Mouse (Mus musculus) olfactory bulb, adult 2 months (tissue): ENCODE results near the gene D630045J12Rik. TPM values are rescaled to one million over a fixed set of nuclear protein-coding genes. Genes with fewer than 3 reads are reported as not detected.

Experiments
- H3K27ac ChIP-seq: fragments of 200-500 bp; 2 replicates; pipeline ENCODE4 v1.5.1; 2012; ENCODE audit warnings: low read depth, low read length; ENCODE audit not compliant: insufficient read depth
- H3K4me1 ChIP-seq: fragments of 200-500 bp; 2 replicates; pipeline ENCODE4 v1.6.1; 2012; ENCODE audit warnings: low read length; ENCODE audit not compliant: control insufficient read depth, insufficient read depth
- H3K4me3 ChIP-seq: fragments of 200-500 bp; 2 replicates; pipeline ENCODE4 v1.5.1; 2012; ENCODE audit warnings: mild to moderate bottlenecking, low read depth, low read length, moderate library complexity; ENCODE audit not compliant: insufficient read depth
- CTCF ChIP-seq: fragments of 200-500 bp; IDR thresholded peaks from 2 replicates; pipeline ENCODE4 v1.5.1; 2012; ENCODE audit warnings: low read depth, mild to moderate bottlenecking, low read length, moderate library complexity; ENCODE audit not compliant: insufficient read depth
- POLR2A ChIP-seq: fragments of 200-500 bp; IDR thresholded peaks from 2 replicates; pipeline ENCODE4 v1.6.1; 2012; ENCODE audit warnings: mild to moderate bottlenecking, low read depth, low read length, moderate library complexity; ENCODE audit not compliant: insufficient read depth
- WGBS: fragments of 180-500 bp; shearing (Covaris S2); methylation state at CpG from one replicate; pipeline ENCODE4 v1.1.7; 2018; 5-methylcytosine and 5-hydroxymethylcytosine counted together
- polyA plus RNA-seq: library from polyadenylated mRNA; stranded (reverse); fragments of >200 nt; gene quantifications from 2 replicates; pipeline ENCODE4 v1.2.4, GENCODE M21; 2012; ENCODE audit warnings: low replicate concordance; ENCODE audit not compliant: missing spikeins, insufficient read depth, insufficient read length

Gene D630045J12Rik
- polyA plus RNA-seq, 1 experiment: not detected

DNA sequence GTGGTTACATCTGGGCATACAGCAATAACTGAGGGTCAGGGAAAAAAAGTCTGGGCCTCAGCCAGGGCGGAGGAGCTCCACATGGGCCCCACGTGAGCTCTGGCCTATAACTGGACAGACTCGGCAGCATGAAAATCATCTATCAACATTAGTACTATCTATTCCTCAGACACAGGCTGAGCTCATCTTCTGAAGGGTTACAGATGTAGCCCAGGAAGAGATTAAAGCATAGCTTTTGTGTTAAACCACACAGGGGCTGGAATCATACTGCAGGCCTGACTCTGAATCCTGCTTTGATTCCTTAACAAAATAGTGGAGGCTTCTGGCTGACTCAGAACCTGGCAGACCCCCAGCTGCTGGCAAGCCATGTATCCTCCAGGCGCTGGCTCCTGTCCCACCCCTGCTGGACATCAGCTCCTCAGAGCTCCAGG lies 122.0 kb downstream of the D630045J12Rik start:
- no peak for TF ChIP-seq CTCF
- TF ChIP-seq POLR2A: no peak
- H3K27ac ChIP-seq: no peak overlapping the region
- WGBS: 78% methylated on average over 4 of the region's 4 CpGs
- H3K4me1 ChIP-seq: peaks cover 6% of the 10 kb centered on the region
- H3K4me3 ChIP-seq: no peak overlapping the region

DNA sequence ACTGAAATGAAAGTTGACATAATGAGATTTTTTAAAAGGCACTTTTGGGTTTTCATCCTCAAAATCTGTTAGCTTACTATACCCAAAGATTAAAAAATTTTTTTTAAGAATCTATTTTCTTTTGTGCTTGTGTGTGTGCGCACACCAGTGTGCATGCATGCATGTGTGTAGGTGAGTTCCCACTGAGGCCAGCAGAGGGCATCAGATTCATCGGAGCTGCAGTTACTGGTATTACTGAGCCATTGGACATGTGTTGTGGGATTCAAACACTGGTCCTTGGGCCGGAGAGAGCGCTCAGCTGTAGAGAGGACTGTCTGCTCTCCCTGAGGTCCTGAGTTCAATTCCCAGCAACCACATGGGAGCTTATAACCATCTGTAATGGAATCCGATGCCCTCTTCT lies 123.9 kb downstream of the D630045J12Rik start:
- WGBS: 96% methylated on average over 5 of the region's 5 CpGs
- TF ChIP-seq CTCF (no peak), POLR2A (no peak)
- peaks cover 2% of the 10 kb centered on the region for H3K4me1 ChIP-seq

DNA sequence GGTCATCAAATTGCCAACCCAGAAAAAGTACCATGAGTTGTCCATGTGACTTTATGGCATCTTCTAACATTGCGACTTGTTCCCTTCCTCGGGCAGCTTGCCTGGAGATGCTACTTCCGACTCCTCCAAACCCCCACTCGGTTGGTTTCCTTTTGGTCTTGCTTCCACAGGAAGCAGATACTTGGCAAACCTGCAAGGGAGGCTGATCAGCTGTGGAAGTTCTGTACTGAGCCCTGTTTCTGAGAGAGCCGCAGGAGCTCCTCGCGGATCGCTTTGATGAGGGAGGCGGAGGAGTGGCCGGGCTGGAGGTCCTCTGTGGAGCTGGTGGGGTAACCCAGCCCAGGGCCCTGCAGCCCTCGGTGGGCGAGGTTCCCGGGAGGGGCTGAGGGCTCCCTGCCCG lies 125.7 kb downstream of the D630045J12Rik start:
- TF ChIP-seq CTCF (no peak), POLR2A (no peak)
- Histone ChIP-seq H3K4me3 (no peak overlapping the region), H3K4me1 (peaks cover 3% of the 10 kb centered on the region; the same call in 1 of the 2 replicates), H3K27ac (no peak overlapping the region)
- WGBS: 84% methylated on average over 14 of the region's 14 CpGs

More for the DNA sequence above, 123.9 kb downstream of the D630045J12Rik start:
- H3K4me3 ChIP-seq: no peak overlapping the region
- no peak overlapping the region for H3K27ac ChIP-seq

DNA sequence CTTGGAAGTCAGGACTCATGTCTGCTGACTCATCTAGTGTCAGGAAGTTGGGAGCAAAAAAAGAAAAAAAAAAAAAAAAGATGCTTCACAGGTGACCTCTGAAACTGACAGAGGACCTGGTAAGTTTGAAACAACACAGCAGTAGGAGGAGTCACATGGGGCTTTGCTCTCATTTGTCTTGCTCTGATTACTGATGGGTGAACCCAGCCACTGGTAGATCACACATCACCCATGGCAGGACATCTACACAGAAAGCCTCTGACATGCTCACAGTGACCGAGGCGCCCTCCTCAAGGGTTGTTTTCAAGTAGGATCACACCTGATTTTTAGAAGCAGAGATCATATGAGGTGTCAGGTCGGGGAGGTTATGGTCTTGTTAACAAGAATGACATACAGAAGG lies 128.3 kb downstream of the D630045J12Rik start:
- no peak for TF ChIP-seq CTCF
- TF ChIP-seq POLR2A: no peak
- H3K27ac ChIP-seq: no peak overlapping the region
- 96% methylated on average over 3 of the region's 3 CpGs for WGBS
- H3K4me1 ChIP-seq: peaks cover 3% of the 10 kb centered on the region; the same call in 1 of the 2 replicates
- no peak overlapping the region for H3K4me3 ChIP-seq

DNA sequence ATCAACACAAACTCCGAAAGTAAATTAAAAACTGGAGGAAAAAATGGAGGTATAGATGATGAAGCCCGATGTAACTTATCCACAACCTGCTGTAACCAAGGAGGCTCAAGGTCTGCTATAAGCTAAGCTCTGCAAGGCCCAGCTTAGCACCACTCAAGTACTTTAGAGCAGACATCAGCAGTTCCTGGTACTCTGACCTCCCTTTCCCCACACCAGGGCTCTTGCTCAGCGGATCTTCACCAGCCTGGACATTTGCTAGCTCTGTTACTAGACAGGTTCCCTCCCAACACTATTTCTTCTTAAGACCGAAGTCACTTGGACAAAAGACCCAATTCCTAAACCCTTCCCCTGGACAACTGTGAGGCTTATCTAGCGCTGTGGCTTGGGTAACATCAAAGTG lies 128.9 kb downstream of the D630045J12Rik start:
- Histone ChIP-seq H3K27ac (no peak overlapping the region), H3K4me3 (no peak overlapping the region), H3K4me1 (peaks cover 3% of the 10 kb centered on the region; the same call in 1 of the 2 replicates)
- TF ChIP-seq CTCF (no peak), POLR2A (no peak)
- 94% methylated on average over 5 of the region's 5 CpGs for WGBS

DNA sequence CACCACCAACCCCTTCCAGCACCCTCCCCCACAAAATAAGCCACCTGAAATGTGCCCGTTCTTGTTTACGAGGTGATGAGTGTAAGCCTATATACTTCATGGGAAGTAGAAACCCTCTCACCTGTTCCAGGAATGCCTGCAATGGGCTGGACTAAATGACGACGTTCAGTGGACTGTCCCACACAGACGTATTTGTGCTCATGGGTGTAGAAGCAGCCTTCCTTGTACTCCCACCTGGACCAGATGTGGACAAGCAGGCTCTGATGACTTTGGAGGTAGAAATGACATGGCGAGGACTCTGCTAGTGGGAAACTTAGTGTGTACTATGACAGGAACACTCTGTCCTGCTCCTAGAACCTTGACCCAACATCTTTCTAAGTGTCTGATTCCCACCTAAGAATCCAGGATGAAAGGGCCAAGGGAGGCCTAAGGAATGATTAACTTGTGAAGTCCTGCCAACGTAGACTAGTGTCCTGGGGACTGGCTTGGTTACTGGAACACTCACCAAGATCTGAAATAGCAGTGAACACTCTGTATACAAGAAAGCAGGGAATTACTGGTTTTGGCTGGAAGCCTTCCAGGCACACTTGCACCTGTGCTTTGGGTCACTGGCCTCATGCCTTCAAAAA lies 129.5 kb downstream of the D630045J12Rik start, which contains the start of gene Atp6v0a4:
Gene Atp6v0a4 (minus strand): TSS at position 380 of the 629 bp plus-strand sequence.
- H3K4me1 ChIP-seq: peaks cover 3% of the 10 kb centered on the region; the same call in 1 of the 2 replicates
- no peak for TF ChIP-seq POLR2A
- no peak for TF ChIP-seq CTCF
- no peak within 1 kb of the TSS for H3K27ac ChIP-seq
- WGBS: 89% methylated on average over 7 of the region's 7 CpGs
- H3K4me3 ChIP-seq: no peak within 1 kb of the TSS

DNA sequence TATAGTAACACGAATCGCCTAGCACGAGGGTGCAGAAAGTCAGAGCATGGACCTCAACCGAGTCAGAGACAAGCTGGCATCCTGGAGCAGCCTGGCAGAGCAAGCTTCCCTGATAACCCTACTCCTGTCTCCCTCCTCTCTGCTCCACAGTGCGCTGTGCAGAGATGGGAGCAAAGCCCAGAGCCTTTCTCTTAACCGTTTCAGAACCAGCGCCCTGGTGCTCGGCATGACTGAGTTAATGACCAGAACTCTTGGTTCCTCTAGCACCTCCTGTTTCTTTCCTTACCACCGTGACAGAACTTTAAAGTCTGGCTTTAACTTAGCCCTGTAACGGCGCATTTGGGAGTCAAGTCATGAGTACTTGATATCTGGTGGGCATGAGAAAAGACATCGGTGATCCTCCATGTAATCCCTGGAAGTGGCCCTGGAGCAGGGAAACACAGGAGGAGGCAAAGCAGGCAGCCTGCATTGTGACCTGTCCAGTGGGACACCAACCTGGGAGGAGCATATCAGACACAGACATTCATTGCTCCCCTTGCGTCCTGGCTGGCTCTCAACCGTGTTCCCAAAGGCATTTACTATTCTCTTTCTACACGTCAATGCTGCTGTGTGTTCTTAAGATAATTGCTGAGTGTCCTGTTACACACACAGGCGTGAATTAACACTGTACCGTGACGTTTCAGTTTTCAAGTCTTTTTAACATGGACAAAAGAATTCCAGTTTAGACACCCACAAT lies 130.2 kb downstream of the D630045J12Rik start:
- Histone ChIP-seq H3K27ac (no peak overlapping the region), H3K4me3 (no peak overlapping the region), H3K4me1 (peaks cover 3% of the 10 kb centered on the region; the same call in 1 of the 2 replicates)
- TF ChIP-seq POLR2A (no peak), CTCF (no peak)
- 65% methylated on average over 18 of the region's 18 CpGs for WGBS

DNA sequence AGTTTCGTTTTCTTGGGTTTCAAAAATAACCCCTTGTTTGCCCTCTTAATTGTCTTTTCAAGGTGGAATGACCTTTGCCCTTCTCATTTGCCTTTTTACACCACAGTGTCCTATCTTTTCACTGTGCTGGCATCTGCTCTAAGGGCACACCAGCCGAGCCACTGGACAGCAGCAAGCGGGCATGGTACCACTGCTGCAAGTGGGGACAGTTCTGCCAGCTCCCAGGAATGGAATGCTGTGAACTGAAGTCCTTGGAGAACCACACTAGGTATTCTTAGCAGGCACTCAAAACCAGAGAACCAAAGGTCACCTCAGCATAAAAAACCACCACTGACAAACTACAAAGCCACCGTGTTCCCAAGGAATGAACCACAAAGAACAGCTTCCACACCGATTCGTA lies 131.0 kb downstream of the D630045J12Rik start:
- 75% methylated on average over 6 of the region's 6 CpGs for WGBS
- Histone ChIP-seq H3K27ac (no peak overlapping the region), H3K4me1 (peaks cover 3% of the 10 kb centered on the region; the same call in 1 of the 2 replicates), H3K4me3 (no peak overlapping the region)
- TF ChIP-seq CTCF (no peak), POLR2A (no peak)

DNA sequence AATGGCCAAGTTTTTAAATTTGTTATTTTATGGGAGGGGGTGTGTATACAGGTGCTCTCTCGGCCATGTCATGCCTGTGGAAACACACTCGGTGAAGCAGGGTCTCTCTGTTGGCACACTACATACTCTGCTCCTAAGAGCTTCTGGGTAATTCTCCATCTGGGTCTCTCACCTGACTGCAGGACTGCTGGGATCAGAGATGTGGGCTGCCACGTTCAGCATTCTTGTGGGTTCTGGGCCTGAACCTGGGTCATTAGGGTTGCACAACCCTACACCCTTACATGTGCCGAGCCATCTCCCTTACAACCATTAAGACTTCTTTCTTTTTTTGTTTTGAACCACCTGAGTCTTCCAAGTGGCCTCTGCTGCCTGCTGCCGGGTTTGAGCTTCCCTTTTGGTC lies 132.0 kb downstream of the D630045J12Rik start:
- H3K4me1 ChIP-seq: peaks cover 3% of the 10 kb centered on the region; the same call in 1 of the 2 replicates
- H3K4me3 ChIP-seq: no peak overlapping the region
- no peak for TF ChIP-seq CTCF
- TF ChIP-seq POLR2A: no peak
- 90% methylated on average over 5 of the region's 5 CpGs for WGBS
- H3K27ac ChIP-seq: no peak overlapping the region
